Mouse (Mus musculus) left cerebral cortex, postnatal 4 days (tissue): Measurements from ENCODE around the gene Ankrd10. TPM values are rescaled to one million over a fixed set of nuclear protein-coding genes. Genes with fewer than 3 reads are reported as not detected.
A peak's percentile ranks its signal among the peaks of the same experiment; 100 is the strongest.
"Not testable (repeated sequence)": the region's sequence is repeated elsewhere in the genome, so short reads cannot be mapped to it uniquely, and the experiment has no call there.

ENCODE experiments used
- DNase-seq: peaks from one replicate; pipeline ENCODE4 v3.0.0-alpha.2; 2022
- intact Hi-C: fragments of 180-260 bp; cut with DNase I; formaldehyde crosslinking; loops from one replicate; pipeline ENCODE4 v1.15.1; 2025
- total RNA-seq, 2 experiments: library from RNA; stranded (reverse); gene quantifications; 2 replicates each; pipeline ENCODE4 v1.2.3; 2021

The Ankrd10 gene
- total RNA-seq, 2 experiments from 2014 or later = 92.2 to 100 TPM

DNA sequence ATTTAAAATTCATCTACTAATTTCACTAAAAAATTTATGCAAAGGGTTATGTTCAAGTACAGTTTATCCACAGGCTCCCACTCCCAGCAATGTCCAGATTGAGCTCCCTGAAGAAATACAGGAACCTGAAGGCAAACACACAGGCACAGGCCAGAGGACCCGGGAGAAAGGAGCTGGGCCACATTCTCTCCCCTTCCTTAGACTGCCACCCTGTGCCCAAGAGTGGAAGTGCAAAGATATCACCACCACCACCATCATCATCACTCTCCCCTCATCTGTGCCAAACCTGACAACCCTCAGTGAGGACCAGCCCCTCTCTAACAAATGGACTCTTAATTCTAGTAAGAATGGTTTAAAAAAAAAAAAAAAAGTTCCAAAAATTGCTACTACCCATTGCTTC, 19.3 kb downstream of the Ankrd10 start:
- peak; percentile 61 for DNase-seq
- intact Hi-C loops = loop anchor here (10.0 kb wide), 1 partner anchor 51 kb away; no protein-coding TSS in a partner anchor

DNA sequence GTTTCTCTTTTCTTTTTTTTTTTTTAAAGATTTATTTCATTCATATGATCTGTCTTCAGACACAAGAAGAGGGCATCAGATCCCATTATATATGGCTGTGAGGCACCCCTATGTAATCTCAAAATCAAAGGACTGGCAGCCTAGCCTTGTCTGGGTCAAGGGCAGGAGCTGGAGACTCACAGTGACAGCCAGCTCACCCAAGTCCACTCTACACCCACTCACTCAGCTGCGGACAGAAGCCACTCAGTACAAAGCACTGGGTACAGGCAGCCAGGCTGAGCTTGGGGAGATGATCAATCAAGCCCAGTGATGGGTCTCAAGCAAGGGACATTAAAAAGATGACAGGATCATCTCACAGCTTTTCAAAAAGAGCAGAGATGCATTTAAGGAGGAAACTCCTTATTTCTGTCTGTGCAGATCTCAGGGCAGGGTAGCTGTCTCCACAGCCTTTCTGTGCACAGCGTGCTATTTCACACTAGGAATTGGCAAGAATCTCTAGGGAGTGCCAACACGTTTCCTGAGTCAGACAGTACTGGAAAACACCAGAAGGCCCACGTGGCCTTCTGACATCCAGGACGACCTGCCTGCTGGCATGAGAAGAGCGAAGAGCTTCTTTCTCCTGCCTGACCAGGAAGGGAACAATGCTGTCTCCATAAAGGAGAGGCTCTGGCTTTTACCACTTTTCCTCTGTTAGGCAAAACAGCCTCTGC, 21.3 kb downstream of the Ankrd10 start:
- DNase-seq = no peak
- intact Hi-C loops = loop anchor here (10.0 kb wide), 1 partner anchor 49 kb away; no protein-coding TSS in a partner anchor

GRCm38 (mm10) chr8:11608848-11609247, 26.7 kb downstream of the Ankrd10 start:
- intact Hi-C loops = no loop called here
- no peak for DNase-seq

- DNase-seq = peak; percentile 63
- intact Hi-C loops = no loop called here
Observed at GRCm38 (mm10) chr8:11602006-11602680, 33.4 kb downstream of the Ankrd10 start.

- intact Hi-C loops = no loop called here
- DNase-seq = no peak
Observed at GRCm38 (mm10) chr8:11600301-11600951, 35.1 kb downstream of the Ankrd10 start.

- intact Hi-C loops = no loop called here
- DNase-seq = no peak
Observed at GRCm38 (mm10) chr8:11593222-11593884, 42.2 kb downstream of the Ankrd10 start.

DNA sequence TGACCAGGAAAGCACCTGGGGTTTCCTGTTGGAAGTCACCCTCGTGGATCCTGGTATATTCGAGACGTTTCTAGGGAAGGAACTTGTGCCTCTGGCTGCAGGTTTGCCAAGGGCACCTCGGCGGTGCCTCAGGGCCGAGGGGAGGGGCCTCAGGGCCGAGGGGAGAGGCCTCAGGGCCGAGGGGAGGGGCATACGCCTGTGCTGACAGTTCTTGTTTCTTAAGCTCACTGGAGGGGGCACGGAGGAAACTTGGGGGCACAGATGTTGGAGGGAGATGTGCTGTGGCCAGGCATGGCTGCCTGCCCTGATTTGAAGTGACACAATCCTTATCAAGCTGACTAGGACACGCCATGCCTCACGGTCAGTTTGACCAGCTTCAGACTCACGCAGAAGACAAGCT, 43.3 kb downstream of the Ankrd10 start:
- no peak for DNase-seq
- intact Hi-C loops = no loop called here

GRCm38 (mm10) chr8:11591837-11592236, 43.7 kb downstream of the Ankrd10 start:
- DNase-seq = no peak
- intact Hi-C loops = no loop called here

DNA sequence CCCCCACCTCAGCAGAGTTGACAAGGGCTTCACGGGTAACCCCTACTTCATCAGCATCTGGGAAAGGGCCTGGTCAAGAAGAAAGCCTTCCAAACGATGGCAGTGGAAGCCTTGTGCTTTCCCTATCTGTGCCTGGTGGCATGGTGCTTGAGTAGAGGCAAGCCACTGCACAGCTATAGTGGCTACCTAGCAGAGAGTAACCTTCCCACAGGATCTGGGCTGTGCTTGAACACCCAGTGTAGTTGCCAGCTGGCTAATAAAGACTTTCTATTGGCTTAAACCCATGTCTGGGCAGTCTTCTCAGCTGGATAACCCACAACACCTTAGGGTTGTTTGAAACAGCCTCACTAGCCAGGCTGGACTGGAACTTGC, 49.2 kb downstream of the Ankrd10 start:
- intact Hi-C loops = no loop called here
- DNase-seq = no peak

GRCm38 (mm10) chr8:11585513-11586373, 49.8 kb downstream of the Ankrd10 start:
- intact Hi-C loops = no loop called here

GRCm38 (mm10) chr8:11575604-11576384, 59.8 kb downstream of the Ankrd10 start:
- intact Hi-C loops = no loop called here
- no peak for DNase-seq

More at GRCm38 (mm10) chr8:11585513-11586373, 49.8 kb downstream of the Ankrd10 start:
- no peak for DNase-seq

DNA sequence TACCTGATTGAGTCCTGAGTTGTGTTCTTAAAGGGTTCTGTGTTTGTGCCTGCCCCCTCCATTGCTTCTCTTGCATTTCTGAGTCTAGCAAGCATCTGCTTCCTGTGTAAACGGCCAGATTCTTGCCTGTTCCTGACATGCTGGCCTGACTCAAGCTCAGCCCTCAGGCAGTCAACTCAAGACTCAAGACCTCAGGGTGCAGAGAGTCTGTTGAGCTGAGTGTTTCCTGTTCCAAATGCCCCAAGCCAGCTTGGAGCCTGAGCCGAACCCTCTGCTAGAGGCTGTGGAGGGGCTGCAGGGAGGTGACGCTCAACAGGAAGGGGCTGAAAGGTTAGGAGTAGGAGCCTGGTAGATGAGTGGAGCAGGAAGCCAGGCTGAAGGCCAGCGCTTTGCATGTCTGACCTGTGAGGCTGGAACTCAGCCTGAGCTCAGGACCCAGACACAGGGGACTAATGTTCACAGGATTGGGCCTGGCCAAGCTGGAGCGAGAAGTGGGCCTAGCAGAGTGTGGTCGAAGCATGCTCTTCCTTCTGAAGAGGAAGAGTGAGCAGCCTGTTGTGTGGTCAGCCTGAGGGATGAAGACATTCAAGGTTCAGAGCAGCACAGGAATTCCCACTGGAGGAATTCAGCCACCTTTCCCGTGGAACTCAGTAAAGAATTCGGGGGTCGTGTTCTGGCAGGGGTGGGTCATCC, 60.5 kb downstream of the Ankrd10 start:
- DNase-seq = no peak
- intact Hi-C loops = no loop called here

DNA sequence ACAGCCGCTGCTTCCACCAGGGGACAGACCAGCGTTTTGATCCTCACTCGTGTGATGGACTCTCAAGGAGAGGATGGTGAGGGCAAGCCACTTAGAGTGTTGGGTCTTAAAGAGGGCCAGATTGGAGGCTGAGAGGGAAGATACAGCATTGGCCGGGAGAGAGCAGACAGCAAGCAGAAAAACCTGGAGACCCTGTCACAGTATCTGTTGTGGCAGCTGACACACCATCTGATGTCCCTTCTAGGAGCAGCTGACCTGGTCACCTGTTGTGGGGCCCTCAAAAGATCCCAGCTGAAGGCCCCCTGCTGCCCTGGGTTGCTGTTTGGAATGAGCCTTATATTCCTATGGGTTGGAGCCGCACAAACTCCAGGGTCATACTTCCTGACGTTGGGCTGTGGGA, 63.1 kb downstream of the Ankrd10 start:
- intact Hi-C loops = no loop called here
- DNase-seq = no peak

- no peak for DNase-seq
- intact Hi-C loops = no loop called here
Observed at GRCm38 (mm10) chr8:11571950-11572349, 63.6 kb downstream of the Ankrd10 start.

GRCm38 (mm10) chr8:11570742-11571141, 64.8 kb downstream of the Ankrd10 start:
- DNase-seq = no peak
- intact Hi-C loops = no loop called here

DNA sequence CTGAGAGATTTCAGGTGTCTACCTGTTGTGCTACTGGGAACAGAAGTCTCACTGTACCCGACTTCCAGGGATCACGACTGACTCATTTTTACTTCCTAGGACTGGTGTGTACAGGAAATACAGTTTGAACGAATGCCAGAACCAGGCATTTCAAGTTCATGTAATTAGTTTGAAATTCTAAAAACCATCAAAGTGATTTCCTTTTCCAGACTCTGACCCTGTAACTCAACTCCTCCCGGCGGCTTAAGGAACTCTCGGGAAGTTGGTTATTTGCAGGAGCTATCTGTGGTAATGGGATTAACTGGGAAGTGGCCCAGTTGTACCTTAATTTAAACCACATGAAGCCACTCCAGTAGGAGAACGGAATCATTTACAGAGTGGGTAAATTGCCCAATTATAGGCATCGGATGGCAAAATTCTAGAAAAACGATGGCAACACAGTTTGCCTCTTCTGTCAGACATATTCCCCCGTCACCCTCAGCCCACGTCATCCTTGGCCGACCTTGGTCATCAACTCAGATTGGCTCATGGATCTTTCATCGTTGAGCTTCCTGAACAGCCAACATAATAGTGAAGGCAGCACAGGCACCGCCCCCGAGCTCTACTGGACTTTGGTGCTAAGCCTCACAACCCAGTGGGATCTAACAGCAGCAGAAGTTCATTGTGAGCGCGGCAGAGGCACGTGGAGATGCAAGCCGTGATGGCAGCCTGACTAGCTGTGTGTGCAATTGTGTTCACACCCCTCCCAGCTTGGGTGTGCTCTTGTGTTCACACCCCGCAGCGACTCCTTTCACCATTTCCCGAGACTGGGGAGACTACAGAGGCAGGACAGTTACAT, 66.1 kb downstream of the Ankrd10 start:
- intact Hi-C loops = loop anchor here (10.0 kb wide), 1 partner anchor 45 kb away; no protein-coding TSS in a partner anchor
- no peak for DNase-seq

DNA sequence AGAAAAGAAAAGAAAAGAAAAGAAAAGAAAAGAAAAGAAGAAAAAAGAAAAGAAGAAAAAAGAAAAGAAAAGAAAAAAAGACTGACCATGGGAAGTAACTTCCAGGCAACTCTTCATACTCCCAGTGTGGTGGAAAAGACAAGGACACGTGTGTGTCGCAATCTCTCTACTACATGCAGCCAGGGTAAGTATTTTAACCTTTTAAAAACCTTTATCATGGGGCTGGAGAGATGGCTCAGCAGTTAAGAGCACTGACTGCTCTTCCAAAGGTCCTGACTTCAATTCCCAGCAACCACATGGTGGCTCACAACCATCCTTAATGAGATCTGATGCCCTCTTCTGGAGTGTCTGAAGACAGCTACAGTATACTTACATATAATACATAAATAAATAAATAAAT, 67.4 kb downstream of the Ankrd10 start:
- not testable (repeated sequence) for DNase-seq
- intact Hi-C loops = loop anchor here (10.0 kb wide), 1 partner anchor 47 kb away; no protein-coding TSS in a partner anchor

GRCm38 (mm10) chr8:11564721-11565120, 70.8 kb downstream of the Ankrd10 start:
- intact Hi-C loops = loop anchor here (10.0 kb wide), 1 partner anchor 50 kb away; no protein-coding TSS in a partner anchor
- no peak for DNase-seq
